Mouse (Mus musculus): Measurements from ENCODE around the gene Uri1. TPM values are rescaled to one million over a fixed set of nuclear protein-coding genes. Genes with fewer than 3 reads are reported as not detected.

The Uri1 gene
- total RNA-seq (2021) = 10 to 100 TPM; 40.4 to 49.5 TPM
- long read RNA-seq, experiment 1, transcript Uri1-201 (11 exons, 3,441 nt) = major isoform, 101 of 132 reads
- long read RNA-seq, experiment 1, partial matches to known transcripts = 5 of 132 reads
- long read RNA-seq, experiment 1, other reads (novel, unspliced or antisense) = 26 of 132 reads
- long read RNA-seq, experiment 2, transcript Uri1-201 (11 exons, 3,441 nt) = major isoform, 85 of 109 reads
- long read RNA-seq, experiment 2, partial matches to known transcripts = 3 of 109 reads
- long read RNA-seq, experiment 2, other reads (novel, unspliced or antisense) = 21 of 109 reads

DNA sequence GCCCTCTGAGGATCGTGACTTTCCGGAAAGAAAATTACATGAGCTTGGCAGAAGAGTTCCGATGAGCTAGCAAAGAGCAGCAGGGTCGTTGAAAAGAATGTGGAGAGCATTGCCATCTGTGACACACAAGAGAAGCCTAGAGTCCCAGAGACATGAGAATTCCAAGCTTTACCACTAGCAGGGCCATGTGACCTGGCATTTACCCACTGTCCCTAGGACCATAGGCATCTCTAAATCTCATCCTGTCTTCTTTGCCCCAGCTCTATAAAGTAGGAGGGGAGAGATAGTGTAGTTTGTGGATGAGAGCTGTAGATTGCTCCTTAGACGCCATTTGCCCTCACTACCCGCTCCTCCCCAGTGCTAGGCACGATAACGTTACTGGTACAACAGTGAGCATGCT is at the start of gene Uri1:
Gene Uri1, minus strand, starts transcription at position 101 of the 400 bp plus-strand sequence.
- no peak for DNase-seq (ENCODE audit: low spot score in 2 of 2)

DNA sequence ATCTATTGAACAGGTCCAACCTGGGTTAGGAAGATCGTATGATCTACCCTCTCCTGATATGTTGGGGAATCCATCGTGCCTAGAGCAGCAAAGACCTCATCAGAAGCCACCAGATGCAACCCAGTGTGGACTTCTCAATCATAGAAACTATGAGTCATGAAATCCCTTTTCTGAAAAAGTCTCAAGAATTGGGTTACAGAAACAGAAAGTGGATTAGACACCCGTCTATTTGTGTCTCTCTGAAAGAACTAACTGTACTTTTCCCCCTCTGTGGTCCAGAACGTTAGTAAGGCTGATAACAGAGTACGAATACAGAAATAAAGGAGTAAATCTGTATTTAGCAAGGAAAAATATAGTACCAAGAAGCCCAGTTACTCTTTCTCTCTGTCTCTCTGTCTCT is 47.7 kb upstream of the Uri1 start:
- DNase-seq (ENCODE audit: low spot score in 2 of 2) = no peak

DNA sequence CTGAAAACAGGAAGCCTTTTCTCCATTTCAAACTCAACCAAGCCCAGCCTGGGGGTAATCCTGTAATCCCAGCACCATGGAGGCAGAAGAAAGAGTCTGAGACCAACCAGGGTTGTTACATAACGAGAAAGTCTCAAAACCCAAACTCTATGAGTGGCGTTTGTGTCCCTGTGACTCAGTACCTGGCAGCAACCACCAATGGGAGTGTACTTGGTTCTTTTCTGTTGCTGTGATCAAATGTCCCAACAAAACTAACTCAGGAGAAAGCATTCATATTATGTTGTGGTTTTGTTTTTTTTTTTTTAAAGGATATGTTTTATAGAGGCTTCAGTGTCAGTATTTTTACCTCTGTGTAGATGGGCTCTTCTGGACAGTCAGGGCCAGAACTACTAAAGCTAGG is 47.3 kb upstream of the Uri1 start:
- no peak for DNase-seq (ENCODE audit: low spot score in 2 of 2)

DNA sequence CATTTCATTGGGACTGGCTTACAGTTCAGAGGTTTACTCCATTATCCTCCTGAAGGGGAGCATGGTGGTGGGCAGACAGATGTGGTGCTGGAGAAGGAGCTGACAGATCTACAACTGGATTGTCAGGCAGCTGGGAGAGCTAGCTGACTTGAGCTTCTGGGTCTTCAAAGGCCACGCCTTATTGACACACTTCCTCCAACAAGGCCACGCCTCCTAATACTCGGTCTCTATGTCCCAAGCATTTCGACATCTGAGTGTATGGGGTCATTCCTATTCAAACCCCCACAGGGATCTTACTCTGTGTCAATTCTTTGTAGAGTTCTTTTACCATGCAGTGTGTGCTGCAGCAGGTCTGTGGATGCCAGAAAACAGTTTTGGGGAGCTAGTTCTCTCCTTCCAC is 41.1 kb upstream of the Uri1 start:
- no peak for DNase-seq (ENCODE audit: low spot score in 2 of 2)

DNA sequence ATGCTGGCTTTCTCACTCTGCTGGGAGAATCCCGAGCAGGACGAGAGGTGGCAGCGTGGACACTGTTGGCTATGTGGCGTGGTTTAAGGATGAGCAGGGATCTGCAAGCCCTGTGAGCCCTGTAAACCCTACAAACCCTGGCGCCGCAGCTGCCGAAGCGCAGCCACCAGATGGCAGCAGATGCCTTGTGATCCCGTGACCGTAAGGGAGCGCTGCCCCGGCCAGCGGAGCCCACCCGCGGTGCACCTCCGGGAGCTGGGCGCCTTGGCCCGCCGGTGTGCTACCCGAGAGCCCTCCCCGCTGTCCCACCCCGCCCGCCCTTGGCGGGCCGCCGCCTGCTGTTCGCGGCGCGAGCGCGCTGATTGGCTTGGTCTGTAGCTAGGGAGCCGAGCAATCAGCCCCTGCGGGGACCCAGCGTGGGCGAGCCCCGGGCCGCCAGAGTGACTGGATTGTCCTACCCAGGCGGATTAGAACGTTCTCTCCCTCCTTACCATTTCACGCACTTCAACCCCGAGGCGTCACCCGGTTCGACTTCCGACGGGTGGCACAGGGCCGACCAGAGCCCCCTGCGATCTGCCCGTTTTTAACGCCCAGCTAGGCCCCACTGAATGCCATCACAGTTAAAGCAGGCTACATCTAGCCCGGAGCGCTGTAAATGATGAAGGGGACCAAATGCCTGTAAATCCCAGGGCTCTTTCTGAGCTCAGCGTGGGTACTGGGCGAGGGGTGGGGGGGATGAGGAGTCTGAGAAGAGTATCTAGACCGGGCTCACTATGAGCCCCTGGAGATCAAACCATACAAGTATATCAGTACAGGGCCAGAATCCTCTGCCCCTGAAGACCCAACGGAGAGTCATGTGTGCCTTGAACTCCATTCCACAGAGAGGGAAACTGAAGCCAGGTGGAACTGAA is 38.0 kb upstream of the Uri1 start:
- DNase-seq (ENCODE audit: low spot score in 2 of 2) = peak; percentile 85 to 92

DNA sequence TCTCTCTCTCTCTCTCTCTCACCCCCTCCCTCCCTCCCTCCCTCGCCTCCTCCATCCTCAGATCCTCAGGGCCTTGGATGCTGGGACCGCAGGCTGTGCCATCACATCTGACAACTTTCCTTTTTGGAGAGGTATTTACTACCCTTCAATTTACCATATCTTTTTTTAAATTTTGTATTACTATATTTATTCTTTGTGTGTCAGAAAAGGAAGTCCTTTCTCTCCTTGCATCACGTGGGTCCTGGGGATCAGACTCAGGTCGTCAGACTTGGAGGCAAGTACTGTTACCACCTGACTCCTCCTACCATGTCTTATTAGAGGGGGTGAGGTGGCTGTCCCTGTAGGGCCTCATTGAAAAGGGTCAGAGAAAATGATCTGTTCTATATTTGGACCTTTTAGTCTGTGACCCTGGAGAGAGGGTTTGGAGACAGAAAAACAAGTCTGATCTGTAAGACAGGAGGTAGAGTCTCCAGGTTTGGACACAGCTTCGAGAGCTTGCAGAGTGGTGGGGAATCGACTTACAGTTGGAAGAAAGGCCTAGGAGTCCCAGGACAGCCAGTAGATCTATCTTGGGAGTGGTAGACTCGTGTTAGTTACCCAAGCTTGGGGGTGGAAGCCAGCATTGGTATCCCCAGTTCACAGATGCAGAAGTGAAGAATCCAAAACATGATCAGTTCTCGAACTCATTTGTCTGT is 36.4 kb upstream of the Uri1 start:
- DNase-seq (ENCODE audit: low spot score in 2 of 2) = no peak

DNA sequence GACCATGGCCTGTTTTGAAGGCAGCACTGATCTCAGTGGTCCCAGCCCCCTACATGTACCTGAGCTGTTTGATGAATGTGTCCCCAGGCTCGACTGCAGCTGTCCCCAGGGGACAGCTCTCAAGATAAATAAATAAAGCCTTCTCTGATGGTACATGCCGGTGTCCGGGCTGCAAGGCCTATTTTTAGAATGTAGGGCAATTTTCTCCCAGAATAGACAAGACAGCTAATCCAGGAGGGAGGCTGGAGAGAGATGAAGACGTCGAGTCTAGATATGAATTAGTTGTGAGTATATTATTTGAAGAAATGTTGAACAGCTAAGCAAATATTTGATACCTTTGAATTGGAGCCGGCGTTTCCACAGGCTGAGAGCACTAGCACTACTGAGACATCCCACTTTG is 35.7 kb upstream of the Uri1 start:
- no peak for DNase-seq (ENCODE audit: low spot score in 2 of 2)

DNA sequence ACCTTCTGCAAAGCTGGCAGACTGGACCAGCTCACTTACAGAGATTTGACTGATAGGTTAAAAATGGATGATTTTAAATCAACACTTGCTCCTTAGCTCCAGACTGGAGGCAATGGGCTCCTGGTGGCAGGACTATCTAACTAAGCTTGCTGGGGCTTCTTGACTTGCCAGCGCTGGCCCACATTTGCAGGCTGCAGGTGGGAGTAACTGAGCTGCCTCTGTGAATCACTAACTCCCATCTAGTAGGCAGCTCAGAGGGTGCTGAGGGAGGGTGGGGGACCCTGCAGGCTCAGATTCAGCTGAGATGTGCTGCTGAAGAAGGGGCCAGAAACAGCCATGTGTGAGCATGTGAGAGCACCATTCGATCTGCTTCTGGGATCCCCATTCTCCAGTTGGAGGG is 32.6 kb upstream of the Uri1 start:
- no peak for DNase-seq (ENCODE audit: low spot score in 2 of 2)

DNA sequence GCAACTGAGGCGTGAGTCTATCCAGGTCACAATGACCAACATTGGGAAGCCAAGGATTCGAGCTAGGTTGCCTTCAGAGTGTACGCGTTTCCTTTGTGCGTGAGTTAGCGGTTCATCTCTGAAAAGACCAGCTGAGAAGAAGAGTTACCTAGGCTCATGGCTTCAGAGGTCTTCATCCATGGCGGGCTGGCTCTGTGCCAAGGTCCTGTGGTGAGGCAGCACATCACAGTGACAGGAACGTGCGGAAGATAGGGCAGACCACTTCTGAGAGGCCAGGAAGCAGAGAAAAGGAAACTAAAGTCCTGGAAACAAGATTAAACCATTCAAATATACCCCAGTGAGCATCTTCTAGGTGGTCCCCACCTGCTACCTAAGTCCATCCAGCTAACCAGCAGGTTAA is 30.9 kb upstream of the Uri1 start:
- DNase-seq (ENCODE audit: low spot score in 2 of 2) = no peak

DNA sequence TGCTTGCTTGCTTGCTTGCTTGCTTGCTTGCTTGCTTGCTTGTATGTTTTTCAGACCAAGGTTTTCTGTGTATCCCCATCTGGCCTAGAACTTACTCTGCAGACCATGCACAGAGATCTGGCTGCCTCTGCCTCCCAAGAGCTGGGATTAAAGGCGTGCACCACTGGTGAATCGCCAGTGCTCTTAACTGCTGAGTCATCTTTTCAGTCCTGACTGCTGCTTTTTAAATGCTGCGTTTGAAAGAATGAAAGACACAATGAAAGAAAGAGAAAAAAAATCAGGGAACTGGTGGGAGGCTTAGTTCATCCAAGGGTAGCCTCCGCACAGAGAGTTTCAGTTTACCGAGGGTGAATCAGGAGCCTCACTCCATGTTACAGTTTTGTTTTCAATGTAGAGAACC is 23.9 kb upstream of the Uri1 start:
- DNase-seq (ENCODE audit: low spot score in 2 of 2) = no peak

DNA sequence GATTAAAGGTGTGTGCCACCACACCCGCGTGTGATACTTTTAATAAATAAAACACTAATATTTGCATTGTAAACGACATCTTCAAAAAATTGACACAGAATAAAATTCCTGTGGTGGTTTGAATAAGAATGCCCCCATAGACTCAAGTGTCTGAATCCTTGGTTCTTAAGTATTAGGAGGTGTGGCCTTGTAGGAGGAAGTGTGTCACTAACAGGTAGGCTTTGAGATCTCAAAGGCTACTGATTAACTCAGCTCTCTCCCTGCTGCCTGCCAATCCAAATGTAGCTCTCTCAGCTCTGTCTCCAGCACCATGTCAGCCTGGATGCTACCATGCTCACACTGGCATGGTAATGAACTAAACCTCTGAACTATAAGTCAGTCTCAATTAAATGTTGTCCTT is 17.9 kb upstream of the Uri1 start:
- no peak for DNase-seq (ENCODE audit: low spot score in 2 of 2)

DNA sequence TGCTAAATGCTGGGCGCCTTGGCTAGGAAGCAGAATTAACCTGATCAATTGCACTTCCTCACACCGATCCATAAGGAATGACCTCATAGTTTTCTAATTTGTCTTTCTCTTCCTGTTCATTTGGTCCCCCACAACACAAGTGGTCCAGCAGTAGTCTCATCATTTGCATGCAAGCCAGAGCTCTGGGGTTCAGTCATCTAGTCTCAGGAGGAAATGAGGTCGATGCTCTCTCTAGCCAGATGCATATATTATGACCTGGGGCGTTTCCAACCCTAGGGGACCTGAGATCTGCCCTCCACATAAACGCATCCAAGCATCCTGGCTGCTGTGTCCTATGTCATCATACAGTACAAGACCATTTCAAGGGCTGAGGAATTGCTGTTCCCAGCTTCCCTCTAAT is 14.2 kb upstream of the Uri1 start:
- DNase-seq (ENCODE audit: low spot score in 2 of 2) = no peak

DNA sequence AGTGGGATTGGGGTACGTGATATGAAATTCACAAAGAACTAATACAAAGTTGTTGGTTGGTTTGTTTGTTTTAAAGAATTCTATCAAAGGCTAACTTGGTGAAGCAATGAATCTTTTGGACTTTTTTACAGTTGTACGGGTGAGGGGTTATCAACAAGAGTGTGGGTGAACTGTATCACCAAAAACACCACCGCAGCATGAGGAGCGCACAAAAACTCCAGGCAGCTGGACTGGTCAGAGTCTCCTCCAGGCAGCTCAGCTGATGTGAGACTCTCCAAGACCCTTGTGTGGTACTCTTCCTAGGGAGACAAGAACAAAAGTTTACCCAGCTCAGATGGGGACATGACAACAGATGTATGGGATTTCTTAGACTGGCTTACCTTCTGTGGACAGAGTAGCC is 7.8 kb upstream of the Uri1 start:
- DNase-seq (ENCODE audit: low spot score in 2 of 2) = no peak

DNA sequence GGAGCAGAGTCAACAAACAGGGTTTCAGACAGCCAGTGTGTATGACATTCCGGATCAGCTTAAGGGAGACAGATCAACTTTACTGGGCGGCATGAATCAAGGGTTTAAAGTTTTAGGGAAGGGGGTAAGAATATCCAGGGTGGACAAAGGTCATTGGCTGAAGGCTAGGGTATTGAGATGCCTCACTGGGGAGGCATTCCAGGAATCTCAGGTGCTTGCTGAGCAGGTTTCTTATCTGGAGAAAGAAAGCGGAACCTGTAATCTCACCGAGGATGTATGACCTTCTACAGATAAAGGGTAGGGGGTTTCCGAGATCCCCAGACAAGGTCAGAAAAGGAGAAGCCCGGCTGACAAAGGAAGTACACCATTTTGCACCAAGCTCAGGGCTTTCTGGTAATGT is 7.3 kb upstream of the Uri1 start:
- DNase-seq (ENCODE audit: low spot score in 2 of 2) = no peak

DNA sequence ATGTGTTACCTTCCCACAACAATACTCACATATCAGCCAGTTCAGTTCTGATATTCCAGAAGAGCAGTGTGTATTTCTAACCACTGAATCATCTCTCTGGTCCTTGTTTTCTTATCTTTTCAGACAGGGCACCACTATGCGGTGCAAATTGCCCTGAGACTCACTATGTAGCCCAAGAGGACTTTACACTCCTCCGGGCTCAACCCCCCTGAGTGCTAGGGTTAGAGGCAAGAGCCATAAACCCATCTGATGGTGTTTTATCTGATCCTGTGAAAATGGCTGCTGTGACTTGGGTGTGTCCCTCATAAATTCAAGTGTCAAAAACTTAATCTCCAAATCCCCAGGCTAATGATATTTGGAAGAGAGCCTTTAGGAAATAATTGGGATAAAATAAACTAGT is 6.6 kb upstream of the Uri1 start:
- no peak for DNase-seq (ENCODE audit: low spot score in 2 of 2)

DNA sequence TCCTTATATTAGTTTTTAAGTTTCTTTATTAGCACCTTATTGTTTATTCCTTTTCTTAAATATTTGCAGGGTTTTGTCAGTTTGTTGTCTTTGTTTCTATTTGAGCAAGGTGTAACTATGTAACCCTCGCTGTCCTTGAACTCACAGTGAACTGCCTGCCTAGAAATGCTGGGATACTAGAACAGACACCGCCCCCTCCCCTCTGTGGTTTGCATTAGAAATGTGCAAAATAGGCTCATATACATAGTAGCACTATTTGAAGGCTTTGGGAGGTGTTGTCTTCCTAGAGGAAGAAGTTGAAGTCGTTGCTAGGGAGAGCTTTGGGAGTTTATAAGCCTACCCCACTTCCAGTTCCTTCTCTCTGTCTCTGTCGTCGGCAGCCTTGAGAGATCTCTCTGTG is 5.7 kb upstream of the Uri1 start:
- DNase-seq (ENCODE audit: low spot score in 2 of 2) = no peak

DNA sequence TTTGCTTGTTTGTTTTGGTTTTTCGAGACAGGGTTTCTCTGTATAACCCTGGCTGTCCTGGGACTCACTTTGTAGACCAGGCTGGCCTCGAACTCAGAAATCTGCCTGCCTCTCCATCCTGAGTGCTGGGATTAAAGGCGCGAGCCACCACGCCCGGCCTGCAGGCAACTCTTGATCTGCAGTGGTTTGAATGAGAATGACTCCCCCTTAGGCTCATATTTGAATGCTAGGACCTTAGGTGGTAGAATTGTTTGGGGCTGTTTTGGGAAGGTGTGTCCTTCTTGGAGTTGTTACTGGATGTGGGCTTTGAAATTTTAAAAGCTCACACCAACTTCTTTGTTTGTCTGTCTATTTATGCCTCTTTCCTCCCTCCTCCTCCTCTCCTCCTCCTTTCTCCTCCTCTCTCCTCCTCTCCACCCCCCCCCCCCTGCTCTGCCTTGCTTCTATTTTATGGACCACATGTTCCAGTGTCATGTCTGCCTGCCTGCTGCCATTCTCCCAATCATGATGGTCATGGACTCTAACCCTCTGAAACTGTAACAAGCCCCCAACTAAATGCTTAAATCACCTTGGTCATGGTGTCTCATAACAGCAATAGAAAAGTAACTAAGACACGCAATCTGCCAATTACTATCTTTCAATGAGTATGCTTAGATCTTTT is 4.7 kb upstream of the Uri1 start:
- DNase-seq (ENCODE audit: low spot score in 2 of 2) = no peak

DNA sequence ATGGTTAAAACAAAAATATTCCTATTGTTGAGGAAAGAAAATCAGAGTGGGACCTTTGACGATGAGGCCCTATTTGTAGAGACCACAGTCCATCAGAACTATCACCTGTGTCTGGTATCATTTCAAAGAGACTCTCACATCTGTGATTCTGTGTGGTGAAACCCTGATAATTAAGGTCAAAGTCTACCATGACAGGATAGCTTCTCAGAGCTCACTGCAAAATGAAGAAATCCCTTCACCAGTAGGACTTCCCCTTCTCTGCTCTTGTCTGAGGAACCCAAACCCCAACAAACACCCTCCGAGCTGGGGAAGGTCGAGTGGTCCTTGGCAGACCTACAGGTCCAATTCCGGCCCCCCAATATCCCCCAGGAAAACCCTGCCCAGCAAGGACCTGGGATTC is 1.5 kb upstream of the Uri1 start:
- DNase-seq (ENCODE audit: low spot score in 2 of 2) = no peak

DNA sequence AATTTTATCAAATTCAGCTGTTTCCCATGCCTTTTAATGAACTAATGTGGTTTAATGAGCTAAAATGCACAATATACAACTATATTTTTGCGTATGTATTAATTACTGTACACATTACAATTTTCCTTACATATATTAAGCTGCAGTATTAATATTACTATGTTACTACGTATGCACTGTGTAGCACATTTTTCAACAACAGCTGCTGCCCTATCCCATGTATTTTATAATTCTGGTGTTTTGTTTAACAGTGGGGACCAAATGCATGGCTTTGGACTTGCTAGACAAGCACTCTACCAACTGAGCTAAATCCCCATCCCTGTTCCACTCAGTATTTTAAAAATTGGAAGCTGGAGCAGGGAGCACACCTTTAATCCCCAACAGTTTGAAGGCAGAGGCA is 3.6 kb downstream of the Uri1 start:
- no peak for DNase-seq (ENCODE audit: low spot score in 2 of 2)

DNA sequence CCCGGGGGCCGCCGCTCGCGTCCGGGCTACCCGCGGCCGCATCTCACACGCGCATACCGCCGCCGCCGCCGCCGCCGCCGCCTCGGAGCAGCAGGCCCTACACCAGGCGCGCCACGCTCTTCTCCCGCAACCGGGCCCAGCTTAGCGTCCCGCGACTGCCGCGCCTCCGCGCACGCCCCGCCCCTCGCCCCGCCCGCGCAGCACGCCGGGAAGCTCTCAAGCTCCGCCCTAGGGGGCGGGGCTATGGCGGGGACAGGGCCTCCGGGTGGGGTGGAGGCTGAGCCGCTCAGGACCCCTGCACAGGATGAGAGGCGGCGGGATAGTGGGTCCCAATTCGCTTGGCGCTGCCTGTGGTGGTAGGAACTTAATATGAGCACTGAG is 4.0 kb downstream of the Uri1 start:
- DNase-seq (ENCODE audit: low spot score in 2 of 2) = peak; percentile 88 to 94
